Mouse (Mus musculus): ENCODE measurements around the gene Kcnma1.

DNA sequence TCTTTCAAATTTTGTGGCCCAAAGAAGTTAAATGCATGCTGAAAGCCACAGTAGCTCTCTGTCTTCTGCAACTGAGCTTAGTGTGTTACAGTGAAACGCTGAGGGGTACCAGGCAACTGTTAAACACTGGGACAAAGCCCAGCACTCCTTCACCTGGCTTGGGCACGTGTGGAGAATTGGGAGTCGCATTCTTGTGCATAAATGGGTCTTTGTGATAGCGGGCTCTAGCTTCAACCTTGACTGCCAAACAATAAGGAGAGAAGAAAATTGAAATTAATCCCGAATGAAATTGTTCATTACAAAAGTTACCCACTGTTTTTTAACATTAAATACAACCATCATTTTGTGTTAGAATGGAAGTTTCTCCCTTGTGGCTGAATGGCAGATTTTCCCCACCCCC lies 623.5 kb downstream of the Kcnma1 start:
- TF ChIP-seq CTCF (IDR thresholded peaks at IDR 0.05; ENCODE audit: low read depth), result no peak
- TF ChIP-seq EP300 (IDR thresholded peaks at IDR 0.05; ENCODE audit: low read depth), result no peak
